Mouse (Mus musculus): ENCODE measurements around the gene Hoxa10. TPM values are rescaled to one million over a fixed set of nuclear protein-coding genes. Genes with fewer than 3 reads are reported as not detected.

The Hoxa10 gene
- polyA plus RNA-seq, 3 experiments from 2014 or later = not detected

- peak; percentile 20 for ATAC-seq
Observed at GRCm38 (mm10) chr6:52217459-52217768, 23.2 kb downstream of the Hoxa10 start.

- ATAC-seq = no peak
Observed at GRCm38 (mm10) chr6:52216691-52217458, 23.8 kb downstream of the Hoxa10 start.

- no peak for ATAC-seq
Observed at GRCm38 (mm10) chr6:52215771-52216535, 24.7 kb downstream of the Hoxa10 start.

GRCm38 (mm10) chr6:52215070-52215469 is 25.6 kb downstream of the Hoxa10 start:
- no peak for ATAC-seq

GRCm38 (mm10) chr6:52214271-52214670 is 26.4 kb downstream of the Hoxa10 start:
- ATAC-seq = no peak

- ATAC-seq = peak; percentile 29
Observed at GRCm38 (mm10) chr6:52213119-52213986, 27.3 kb downstream of the Hoxa10 start, which contains the start of the genes Hoxa3 and Gm28308. TSS of gene Hoxa3 (minus strand) at chr6:52213336. TSS of gene Gm28308 (minus strand) at chr6:52213339.

GRCm38 (mm10) chr6:52212556-52213118 is 28.0 kb downstream of the Hoxa10 start:
- no peak for ATAC-seq

- peak; percentile 12 for ATAC-seq
Observed at GRCm38 (mm10) chr6:52211961-52212360, 28.7 kb downstream of the Hoxa10 start.

GRCm38 (mm10) chr6:52211170-52211935 is 29.3 kb downstream of the Hoxa10 start:
- peak; percentile 85 for ATAC-seq

GRCm38 (mm10) chr6:52209685-52210046 is 31.0 kb downstream of the Hoxa10 start:
- no peak for ATAC-seq

- no peak for ATAC-seq
Observed at GRCm38 (mm10) chr6:52208868-52209684, 31.6 kb downstream of the Hoxa10 start.

GRCm38 (mm10) chr6:52208072-52208867 is 32.4 kb downstream of the Hoxa10 start, which contains the start of gene Hoxa6:
TSS of gene Hoxa6 (minus strand) at chr6:52208722.
- ATAC-seq = no peak

GRCm38 (mm10) chr6:52207684-52207976 is 33.0 kb downstream of the Hoxa10 start:
- no peak for ATAC-seq

GRCm38 (mm10) chr6:52206882-52207683 is 33.6 kb downstream of the Hoxa10 start:
- no peak for ATAC-seq

- ATAC-seq = no peak
Observed at GRCm38 (mm10) chr6:52205638-52206621, 34.7 kb downstream of the Hoxa10 start.

- no peak for ATAC-seq
Observed at GRCm38 (mm10) chr6:52205221-52205620, 35.4 kb downstream of the Hoxa10 start.

- no peak for ATAC-seq
Observed at GRCm38 (mm10) chr6:52204050-52204752, 36.5 kb downstream of the Hoxa10 start, which contains the start of gene Hoxa5. TSS of gene Hoxa5 (minus strand) at chr6:52204587.

Measured in inflammation-experienced regulatory T-cells, adult 6 months (primary cell).